Mouse (Mus musculus): ENCODE measurements around the gene Rpl15. TPM values are rescaled to one million over a fixed set of nuclear protein-coding genes. Genes with fewer than 3 reads are reported as not detected.

Rpl15 gene
- polyA plus RNA-seq (2015; fragmentation: Nextera tagmentation; extraction: Ambion mirVana), result 257 and 269 TPM in 2 replicates

DNA sequence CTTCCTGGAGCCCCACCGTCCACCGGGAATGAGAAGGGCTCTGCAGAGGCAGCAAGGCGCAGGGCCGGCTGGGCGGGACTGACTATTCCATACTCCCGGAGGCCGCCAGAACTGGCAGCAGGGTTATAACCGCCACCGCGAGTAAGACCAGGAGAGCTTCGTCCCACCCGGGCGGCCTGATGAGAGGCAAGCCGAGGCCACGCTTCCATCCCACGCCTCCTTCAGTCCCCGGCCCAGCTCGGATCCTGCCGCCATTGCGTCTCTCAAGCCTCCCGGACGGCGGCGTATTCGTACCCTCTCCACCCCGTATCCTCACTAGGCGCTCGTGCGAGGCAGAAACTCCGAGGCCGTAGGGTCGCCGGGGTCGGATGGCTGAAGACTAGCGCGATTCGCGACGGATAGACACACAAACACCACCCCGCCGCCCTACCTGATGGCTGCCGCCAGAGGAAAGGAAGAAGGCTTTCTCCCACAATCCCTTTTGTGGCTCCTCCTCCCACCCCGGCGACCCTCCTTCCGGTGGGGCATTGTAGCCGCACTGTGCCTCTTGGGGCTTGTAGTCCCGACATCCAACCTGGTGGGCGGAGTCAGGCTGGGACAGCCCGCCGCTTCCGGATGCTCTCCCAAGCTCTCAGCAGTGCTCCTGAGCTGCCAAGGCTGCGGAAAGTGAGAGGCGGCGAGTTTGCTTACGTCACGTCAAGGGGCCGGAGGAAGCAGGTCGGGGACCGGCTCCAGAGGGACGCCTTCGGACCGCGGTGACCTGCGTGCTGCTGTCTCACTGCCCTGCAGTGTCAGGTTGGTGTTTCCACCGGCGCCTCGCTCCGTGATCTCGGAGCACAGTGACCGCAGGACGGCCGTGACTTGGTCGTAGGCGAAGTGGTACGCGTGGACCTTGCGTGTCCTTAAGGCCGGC is at the start of gene Rpl15, which contains the start of gene Nkiras1:
Gene Rpl15 (minus strand): TSS at position 863 of the 913 bp plus-strand sequence.
Gene Nkiras1 (plus strand): TSS at position 608 of the 913 bp plus-strand sequence.
- Histone ChIP-seq H3K27me3 (no peaks in the 10 kb centered on the region), H3K36me3 (peaks cover 23% of the 10 kb centered on the region), H3K9ac (peak within 1 kb of the TSS; percentile 99), H3K4me3 (peak within 1 kb of the TSS; percentile 93), H3K4me2 (peak within 1 kb of the TSS; percentile 65), H3K27ac (replicated peaks) (peak within 1 kb of the TSS; percentile 88), H3K9me3 (no peaks in the 10 kb centered on the region), H3K4me1 (replicated peaks) (peaks cover 25% of the 10 kb centered on the region)
- WGBS, result under 1% methylated on average over 76 of the region's 78 CpGs
- peak; percentile 100 for ATAC-seq (ENCODE audit: low FRiP score, low read depth)

- 82% methylated on average over 11 of the region's 11 CpGs for whole genome bisulfite sequencing
- Histone ChIP-seq H3K9me3 (no peaks in the 10 kb centered on the region), H3K36me3 (0 out of 2 replicates have a peak, but pooled peaks cover 4% of the 10 kb centered on the region), H3K27me3 (no peaks in the 10 kb centered on the region), H3K4me3 (no peak overlapping the region), H3K4me1 (replicated peaks) (no peaks in the 10 kb centered on the region), H3K4me2 (no peak overlapping the region), H3K27ac (replicated peaks) (no peak overlapping the region), H3K9ac (no peak overlapping the region)
- ATAC-seq (ENCODE audit: low FRiP score, low read depth), result no peak
These were observed 46.5 kb upstream of the Rpl15 start for GRCm38 (mm10) chr14:18317457-18318411.

DNA sequence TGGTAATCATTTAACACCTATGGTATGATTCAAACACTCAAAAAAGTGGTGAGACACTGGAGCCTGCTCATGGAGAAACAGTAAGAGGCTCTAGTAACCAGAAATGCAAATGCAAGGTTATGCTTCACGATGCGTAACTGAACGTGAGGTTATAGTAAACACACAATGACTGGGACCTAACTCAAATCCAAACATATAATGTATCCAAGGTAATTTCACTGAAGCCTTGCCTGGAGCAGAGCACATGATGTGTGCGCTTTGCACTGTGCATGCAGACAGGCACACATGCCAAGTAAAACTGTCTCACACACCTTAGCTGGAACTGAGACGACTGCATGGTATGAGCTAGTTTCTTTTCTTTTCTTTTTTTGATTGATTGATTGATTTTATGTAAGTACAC is 33.0 kb upstream of the Rpl15 start:
- ATAC-seq (ENCODE audit: low FRiP score, low read depth), result peak; percentile 51; the same call in 1 of the 2 replicates
- no peaks in the 10 kb centered on the region; the same call in 1 of the 2 replicates for H3K4me1 ChIP-seq (replicated peaks)
- H3K4me3 ChIP-seq, result no peak overlapping the region
- H3K9ac ChIP-seq, result no peak overlapping the region
- WGBS, result 91% methylated on average over 5 of the region's 5 CpGs
- H3K27me3 ChIP-seq, result no peaks in the 10 kb centered on the region
- peaks cover 7% of the 10 kb centered on the region; the same call in 1 of the 2 replicates for H3K36me3 ChIP-seq
- no peak overlapping the region for H3K27ac ChIP-seq (replicated peaks)
- H3K4me2 ChIP-seq, result no peak overlapping the region
- no peaks in the 10 kb centered on the region for H3K9me3 ChIP-seq

DNA sequence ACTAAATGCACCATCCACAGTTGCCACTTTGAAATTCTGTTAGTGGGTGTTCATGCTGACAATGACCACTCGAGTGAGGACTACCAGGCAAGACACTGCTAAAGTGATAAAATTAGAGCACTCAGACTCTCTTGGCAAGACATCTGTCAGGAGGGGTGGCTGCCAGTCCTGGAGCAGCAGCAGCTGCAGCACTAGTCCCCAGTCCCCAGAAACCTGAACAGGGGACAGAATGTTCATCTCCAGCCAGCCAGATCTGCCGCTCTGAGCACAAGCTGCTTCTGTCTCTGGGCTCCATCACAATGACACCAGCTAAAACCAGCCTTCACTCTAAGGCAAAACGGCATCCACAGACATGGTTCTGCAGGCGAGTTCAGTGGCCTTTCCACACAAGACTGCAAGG is 32.1 kb upstream of the Rpl15 start:
- 80% methylated on average over 4 of the region's 4 CpGs for WGBS
- no peaks in the 10 kb centered on the region for H3K9me3 ChIP-seq
- no peak overlapping the region for H3K4me3 ChIP-seq
- no peak overlapping the region for H3K27ac ChIP-seq (replicated peaks)
- H3K27me3 ChIP-seq, result no peaks in the 10 kb centered on the region
- ATAC-seq (ENCODE audit: low FRiP score, low read depth), result peak; percentile 20; the same call in 1 of the 2 replicates
- no peak overlapping the region for H3K4me2 ChIP-seq
- peaks cover 7% of the 10 kb centered on the region; the same call in 1 of the 2 replicates for H3K36me3 ChIP-seq
- no peaks in the 10 kb centered on the region; the same call in 1 of the 2 replicates for H3K4me1 ChIP-seq (replicated peaks)
- no peak overlapping the region for H3K9ac ChIP-seq

DNA sequence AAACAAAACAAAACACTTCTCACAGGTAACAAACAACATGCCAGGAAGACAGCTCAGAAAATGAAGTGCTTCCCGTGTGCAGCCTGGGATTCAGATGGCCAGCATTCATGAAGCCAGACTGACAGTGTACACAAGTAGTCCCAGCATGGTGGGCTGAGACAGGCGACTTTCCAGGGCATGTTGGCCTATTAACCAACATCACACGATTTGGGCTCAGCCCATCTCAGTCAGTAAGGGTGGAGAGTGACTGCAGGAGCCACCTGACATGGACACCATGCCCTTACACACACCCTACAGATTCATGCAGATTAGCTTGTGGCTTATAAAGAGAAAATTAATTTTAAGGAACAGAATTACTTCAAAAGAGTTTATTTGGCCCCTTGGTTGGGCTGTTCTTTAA is 31.6 kb upstream of the Rpl15 start:
- Histone ChIP-seq H3K9me3 (no peaks in the 10 kb centered on the region), H3K9ac (no peak overlapping the region), H3K27me3 (no peaks in the 10 kb centered on the region), H3K27ac (replicated peaks) (no peak overlapping the region), H3K4me3 (no peak overlapping the region), H3K4me2 (no peak overlapping the region), H3K4me1 (replicated peaks) (no peaks in the 10 kb centered on the region; the same call in 1 of the 2 replicates), H3K36me3 (peaks cover 7% of the 10 kb centered on the region; the same call in 1 of the 2 replicates)
- WGBS, result 75% methylated on average over 3 of the region's 3 CpGs
- ATAC-seq (ENCODE audit: low FRiP score, low read depth), result no peak

DNA sequence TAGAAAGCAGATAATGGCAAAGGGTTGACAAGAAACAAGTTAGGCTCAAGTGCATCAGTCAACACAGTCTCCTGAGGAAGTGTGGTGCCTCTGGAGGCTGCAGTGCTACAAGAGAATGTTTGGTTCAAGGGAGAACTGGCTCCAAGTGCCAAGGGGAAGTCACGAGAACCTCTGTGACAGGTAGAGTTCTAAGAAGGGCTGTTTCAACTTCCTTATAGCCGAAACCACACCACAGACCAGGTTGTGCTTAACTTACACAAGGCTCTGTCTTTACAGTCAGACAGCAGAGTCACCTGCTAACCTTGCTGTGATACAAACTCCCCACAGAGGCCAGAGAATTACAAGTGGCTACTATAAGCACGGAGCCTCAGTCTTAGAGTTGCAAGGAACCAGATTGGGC is 30.4 kb upstream of the Rpl15 start:
- ATAC-seq (ENCODE audit: low FRiP score, low read depth), result no peak
- no peaks in the 10 kb centered on the region; the same call in 1 of the 2 replicates for H3K4me1 ChIP-seq (replicated peaks)
- H3K36me3 ChIP-seq, result peaks cover 7% of the 10 kb centered on the region; the same call in 1 of the 2 replicates
- no peak overlapping the region for H3K27ac ChIP-seq (replicated peaks)
- H3K4me3 ChIP-seq, result no peak overlapping the region
- H3K4me2 ChIP-seq, result no peak overlapping the region
- no peaks in the 10 kb centered on the region for H3K9me3 ChIP-seq
- no peaks in the 10 kb centered on the region for H3K27me3 ChIP-seq
- WGBS, result 95% methylated on average over 3 of the region's 3 CpGs
- H3K9ac ChIP-seq, result no peak overlapping the region

GRCm38 (mm10) chr14:18300676-18301075 is 29.5 kb upstream of the Rpl15 start:
- peaks cover 3% of the 10 kb centered on the region; the same call in 1 of the 2 replicates for H3K36me3 ChIP-seq
- no peak overlapping the region for H3K4me2 ChIP-seq
- H3K4me1 ChIP-seq (replicated peaks), result no peaks in the 10 kb centered on the region; the same call in 1 of the 2 replicates
- H3K4me3 ChIP-seq, result no peak overlapping the region
- H3K9me3 ChIP-seq, result no peaks in the 10 kb centered on the region
- no peak overlapping the region for H3K27ac ChIP-seq (replicated peaks)
- no peaks in the 10 kb centered on the region for H3K27me3 ChIP-seq
- WGBS, result 96% methylated on average over 2 of the region's 2 CpGs
- no peak overlapping the region for H3K9ac ChIP-seq
- no peak for ATAC-seq (ENCODE audit: low FRiP score, low read depth)

GRCm38 (mm10) chr14:18298874-18299273 is 27.7 kb upstream of the Rpl15 start:
- H3K27ac ChIP-seq (replicated peaks), result no peak overlapping the region
- H3K27me3 ChIP-seq, result no peaks in the 10 kb centered on the region
- 0 out of 2 replicates have a peak, but pooled peaks cover 2% of the 10 kb centered on the region for H3K36me3 ChIP-seq
- ATAC-seq (ENCODE audit: low FRiP score, low read depth), result no peak
- H3K9ac ChIP-seq, result no peak overlapping the region
- no peaks in the 10 kb centered on the region; the same call in 1 of the 2 replicates for H3K4me1 ChIP-seq (replicated peaks)
- whole genome bisulfite sequencing, result 89% methylated on average over 2 of the region's 2 CpGs
- H3K9me3 ChIP-seq, result no peaks in the 10 kb centered on the region
- H3K4me2 ChIP-seq, result no peak overlapping the region
- no peak overlapping the region for H3K4me3 ChIP-seq

GRCm38 (mm10) chr14:18297441-18297840 is 26.2 kb upstream of the Rpl15 start:
- H3K4me3 ChIP-seq, result no peak overlapping the region
- no peaks in the 10 kb centered on the region for H3K27me3 ChIP-seq
- no peak overlapping the region for H3K4me2 ChIP-seq
- 88% methylated on average over 2 of the region's 2 CpGs for WGBS
- 0 out of 2 replicates have a peak, but pooled peaks cover 2% of the 10 kb centered on the region for H3K36me3 ChIP-seq
- H3K9me3 ChIP-seq, result no peaks in the 10 kb centered on the region
- ATAC-seq (ENCODE audit: low FRiP score, low read depth), result no peak
- H3K27ac ChIP-seq (replicated peaks), result no peak overlapping the region
- H3K9ac ChIP-seq, result no peak overlapping the region
- H3K4me1 ChIP-seq (replicated peaks), result no peaks in the 10 kb centered on the region

- no peak for ATAC-seq (ENCODE audit: low FRiP score, low read depth)
- no peaks in the 10 kb centered on the region for H3K9me3 ChIP-seq
- 89% methylated on average over 3 of the region's 3 CpGs for WGBS
- H3K9ac ChIP-seq, result no peak overlapping the region
- H3K4me2 ChIP-seq, result no peak overlapping the region
- no peaks in the 10 kb centered on the region for H3K36me3 ChIP-seq
- no peaks in the 10 kb centered on the region for H3K4me1 ChIP-seq (replicated peaks)
- H3K27ac ChIP-seq (replicated peaks), result no peak overlapping the region
- no peak overlapping the region for H3K4me3 ChIP-seq
- no peaks in the 10 kb centered on the region for H3K27me3 ChIP-seq
These were observed 21.4 kb upstream of the Rpl15 start for GRCm38 (mm10) chr14:18292578-18292977.

DNA sequence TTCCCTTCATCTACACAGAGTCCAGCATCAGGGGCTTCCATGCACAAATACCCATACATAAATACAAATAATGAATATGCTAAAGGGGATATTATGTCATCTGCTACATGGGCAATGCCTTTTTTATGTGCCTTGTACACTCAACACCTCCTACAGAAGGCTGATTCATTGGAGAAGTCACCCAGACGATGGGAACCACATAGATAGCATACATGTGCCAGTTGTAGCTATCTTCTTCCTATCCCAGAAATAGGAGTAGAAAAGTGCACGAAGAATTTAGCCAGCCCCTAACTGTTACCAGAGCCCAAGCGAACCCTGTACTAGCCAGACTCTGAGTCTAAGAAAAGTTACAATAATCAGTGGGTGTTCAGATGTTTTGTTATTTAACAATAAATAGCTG is 20.9 kb upstream of the Rpl15 start:
- Histone ChIP-seq H3K4me2 (no peak overlapping the region), H3K9ac (no peak overlapping the region), H3K36me3 (no peaks in the 10 kb centered on the region), H3K9me3 (no peaks in the 10 kb centered on the region), H3K4me3 (no peak overlapping the region), H3K4me1 (replicated peaks) (no peaks in the 10 kb centered on the region), H3K27me3 (no peaks in the 10 kb centered on the region), H3K27ac (replicated peaks) (no peak overlapping the region)
- ATAC-seq (ENCODE audit: low FRiP score, low read depth), result no peak
- WGBS, result 93% methylated on average over 3 of the region's 3 CpGs
